Mouse (Mus musculus): ENCODE data around the gene Cables2.

Gene Cables2

DNA sequence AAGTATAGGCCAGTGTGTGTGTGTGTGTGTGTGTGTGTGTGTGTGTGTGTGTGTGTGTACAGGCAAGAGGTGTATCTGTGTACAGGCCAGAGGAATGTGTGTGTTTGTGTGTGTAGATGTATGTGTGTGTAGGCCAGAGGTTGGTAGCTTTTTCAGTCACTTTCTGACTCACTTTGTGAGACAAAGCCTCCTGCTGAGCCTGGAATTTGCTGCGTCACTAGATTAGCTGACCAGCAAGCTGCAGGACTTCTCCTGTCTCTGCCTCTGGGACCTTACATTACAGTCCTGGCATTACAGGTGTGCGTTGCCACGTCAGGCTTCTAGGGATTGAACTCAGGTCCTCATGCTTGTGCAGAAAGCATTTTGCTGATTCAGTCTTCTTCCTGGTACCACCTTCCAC lies 21.5 kb downstream of the Cables2 start:
- DNase-seq: no peak

DNA sequence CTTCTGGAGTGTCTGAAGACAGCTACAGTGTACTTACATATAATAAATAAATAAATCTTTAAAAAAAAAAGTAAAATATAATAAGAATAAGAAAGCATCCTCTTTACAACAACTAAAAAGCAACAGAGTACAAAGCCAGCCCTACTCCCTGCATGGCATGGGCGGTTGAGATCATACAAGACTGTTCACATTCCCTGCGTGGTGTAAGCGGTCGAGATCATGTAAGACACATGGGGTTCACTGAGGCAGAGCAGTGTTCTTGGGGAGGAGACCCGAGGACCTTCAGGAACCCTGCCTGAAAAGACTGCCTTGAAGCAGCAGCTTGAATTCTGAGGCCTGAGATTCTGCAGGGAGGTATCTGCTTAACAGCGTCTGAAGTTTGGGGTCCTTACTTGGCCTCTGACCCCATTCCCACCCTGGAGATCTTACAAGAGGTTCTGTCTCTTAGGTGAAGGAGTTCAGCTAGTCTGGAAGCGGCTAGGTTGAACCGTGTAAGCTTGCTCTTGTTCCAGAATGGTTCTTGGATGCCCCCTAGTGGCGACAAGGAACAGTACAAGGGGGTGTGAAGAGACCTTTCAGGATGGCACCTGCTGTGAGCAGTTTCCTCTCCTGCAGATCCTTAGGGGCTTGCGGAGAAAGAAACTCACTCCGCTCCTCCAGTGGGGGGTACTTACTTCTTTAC lies 22.2 kb downstream of the Cables2 start:
- DNase-seq: peak; percentile 83

DNA sequence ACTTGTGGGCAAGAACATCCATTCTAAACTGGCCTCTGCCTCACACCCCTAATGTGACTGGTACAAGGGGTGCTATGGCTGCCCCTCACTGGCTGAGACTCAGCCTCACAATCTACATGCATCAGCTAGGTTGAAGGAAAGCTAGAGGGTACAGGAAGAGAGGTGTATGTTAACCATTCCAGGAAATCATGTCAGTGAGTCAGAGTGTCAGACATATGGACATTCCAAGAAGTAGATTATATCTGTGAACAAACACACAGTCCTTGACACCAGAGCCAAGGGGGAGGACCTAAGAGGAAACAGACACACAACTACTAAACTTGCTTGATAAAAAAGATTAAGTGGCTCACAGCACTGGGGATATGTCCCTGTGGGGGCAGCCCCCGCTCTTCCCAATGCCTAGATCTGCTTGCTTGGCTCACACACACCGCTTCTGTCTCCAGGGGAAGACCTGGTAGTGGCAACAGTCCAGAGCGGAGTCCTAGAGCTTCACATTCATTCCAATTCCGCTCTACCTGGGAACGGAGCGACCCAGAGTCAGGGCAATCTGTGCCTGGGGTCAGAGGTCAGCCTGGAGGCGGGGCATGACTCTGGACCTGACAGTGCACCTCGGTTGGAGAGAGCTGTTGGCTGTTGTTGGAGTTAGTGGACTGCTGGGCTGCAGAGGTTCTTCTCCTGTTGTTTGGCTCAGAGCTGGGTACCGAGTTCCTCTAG lies 24.2 kb downstream of the Cables2 start:
- no peak for DNase-seq

DNA sequence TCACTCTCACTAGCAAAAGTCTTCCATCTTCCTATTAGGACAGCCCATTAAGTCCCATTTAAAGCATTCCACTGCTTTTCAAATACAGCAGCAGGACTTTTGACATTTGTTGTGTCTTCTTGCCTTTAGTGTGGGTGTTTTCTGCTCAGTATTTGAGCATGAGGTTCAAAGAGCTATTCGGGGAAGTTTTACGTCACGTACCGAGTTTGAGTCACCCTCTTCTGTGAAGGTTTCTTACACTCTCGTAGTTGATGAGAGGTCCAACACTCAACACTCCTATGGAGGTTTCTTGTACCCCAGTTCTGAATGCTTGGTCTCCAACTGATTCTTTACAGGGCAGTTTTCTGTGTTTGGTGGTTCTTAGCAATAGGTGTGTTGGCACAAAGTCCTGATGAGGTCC lies 25.4 kb downstream of the Cables2 start:
- DNase-seq: no peak

DNA sequence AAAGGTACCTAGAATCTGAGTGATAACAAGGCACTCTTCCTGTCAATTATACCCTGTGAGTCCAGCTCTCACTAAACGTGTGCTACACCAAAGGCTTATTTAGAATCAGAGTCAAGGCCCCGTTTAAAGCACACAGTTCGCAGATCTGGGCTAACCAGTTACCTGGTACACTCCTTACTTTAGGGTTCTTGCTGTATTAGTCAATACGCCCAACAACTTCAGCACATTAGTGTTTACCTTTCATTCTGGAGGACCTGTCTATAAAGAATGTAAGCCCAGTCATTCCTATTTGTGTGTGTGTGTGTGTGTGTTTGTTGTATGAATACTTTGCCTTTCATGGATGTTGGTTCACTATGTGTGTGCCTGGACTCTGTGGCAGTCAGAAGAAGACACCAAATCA lies 30.2 kb downstream of the Cables2 start:
- no peak for DNase-seq

DNA sequence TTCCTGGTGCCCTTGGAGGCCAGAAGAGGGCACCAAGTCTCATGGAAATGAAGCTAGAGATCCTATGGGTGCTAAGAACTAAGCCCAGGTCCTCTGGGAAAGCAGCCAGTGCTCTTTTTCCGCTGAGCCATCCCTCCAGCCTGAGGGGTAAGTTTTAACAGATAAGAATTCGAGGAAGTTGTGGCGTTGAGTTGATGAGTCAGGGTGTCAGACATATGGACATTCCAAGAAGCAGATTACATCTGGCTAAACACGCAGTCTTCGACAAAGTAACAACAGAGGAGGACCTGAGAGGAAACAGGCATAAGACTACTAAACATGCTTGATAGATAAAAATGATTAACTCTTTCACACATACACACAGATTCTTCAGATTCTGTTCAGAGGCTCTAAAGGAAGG lies 34.7 kb downstream of the Cables2 start:
- DNase-seq: no peak

DNA sequence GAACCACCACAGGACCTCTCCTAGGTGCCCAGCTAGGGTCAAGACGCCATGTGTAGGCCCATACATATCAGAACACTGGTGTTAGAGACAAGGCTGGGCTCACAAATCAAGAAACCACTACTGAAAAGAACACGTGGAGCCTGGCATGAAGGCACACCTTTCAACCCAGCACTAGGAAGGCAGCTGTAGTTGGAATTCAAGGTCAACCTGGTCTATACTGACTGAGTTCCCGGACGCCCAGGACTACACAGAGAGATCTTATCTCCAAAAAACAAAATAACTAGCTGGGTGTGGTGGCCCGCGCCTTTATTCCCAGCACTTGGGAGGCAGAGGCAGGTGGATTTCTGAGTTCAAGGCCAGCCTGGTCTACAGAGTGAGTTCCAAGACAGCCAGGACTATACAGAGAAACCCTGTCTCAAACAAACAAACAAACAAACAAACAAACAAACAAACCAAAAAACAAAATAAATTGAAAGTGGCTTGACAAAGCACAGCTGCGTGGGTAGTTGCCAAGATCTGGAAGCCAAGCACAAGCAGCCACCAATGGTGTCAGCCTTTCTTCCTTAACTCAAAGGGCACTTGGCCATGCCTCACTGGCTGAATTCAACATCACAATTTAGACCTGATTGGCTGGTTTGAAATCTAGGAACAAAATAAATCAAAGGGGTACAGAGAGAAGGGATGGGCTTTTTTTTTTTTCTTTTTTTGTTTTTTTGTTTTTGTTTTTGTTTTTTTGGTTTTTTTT lies 35.5 kb downstream of the Cables2 start:
- no peak for DNase-seq

DNA sequence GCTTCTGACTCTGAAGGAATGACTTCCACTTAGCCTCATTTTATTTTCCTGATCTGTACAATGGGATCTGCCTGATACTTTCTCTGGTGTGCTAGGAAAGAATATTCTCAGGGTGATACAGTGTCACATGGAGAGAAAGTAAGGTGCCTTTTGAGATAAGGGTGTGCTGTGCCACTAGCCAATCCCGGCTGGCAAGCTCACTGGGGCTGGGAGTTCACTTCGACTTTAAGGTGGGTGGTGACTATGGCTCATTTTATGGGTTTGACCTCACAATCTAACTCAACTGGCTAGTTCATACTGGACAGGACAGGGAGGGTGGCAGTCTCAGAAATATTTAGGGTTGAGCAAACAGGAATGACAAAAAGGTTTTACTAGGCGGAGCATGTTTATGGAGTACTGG lies 36.4 kb downstream of the Cables2 start:
- no peak for DNase-seq

DNA sequence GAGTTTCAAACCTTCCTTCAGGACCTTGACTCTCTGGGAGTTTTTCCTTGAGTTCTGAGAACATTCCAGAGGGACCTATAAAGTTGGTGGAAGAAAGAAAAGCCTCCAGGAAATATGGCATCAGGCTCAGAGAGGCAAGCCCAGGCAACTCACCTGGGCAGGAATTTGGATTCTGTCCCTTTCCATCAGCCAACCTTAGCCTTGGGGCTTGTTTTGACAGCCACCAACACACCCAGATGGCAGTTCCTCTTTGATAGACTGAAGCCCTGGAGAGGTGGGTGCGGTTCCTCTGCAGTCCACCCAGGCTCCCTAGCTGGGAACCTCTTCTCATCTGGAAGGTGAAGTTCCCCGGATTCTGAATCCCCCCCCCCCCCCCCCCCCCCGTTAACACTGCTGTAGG lies 36.8 kb downstream of the Cables2 start:
- no peak for DNase-seq

DNA sequence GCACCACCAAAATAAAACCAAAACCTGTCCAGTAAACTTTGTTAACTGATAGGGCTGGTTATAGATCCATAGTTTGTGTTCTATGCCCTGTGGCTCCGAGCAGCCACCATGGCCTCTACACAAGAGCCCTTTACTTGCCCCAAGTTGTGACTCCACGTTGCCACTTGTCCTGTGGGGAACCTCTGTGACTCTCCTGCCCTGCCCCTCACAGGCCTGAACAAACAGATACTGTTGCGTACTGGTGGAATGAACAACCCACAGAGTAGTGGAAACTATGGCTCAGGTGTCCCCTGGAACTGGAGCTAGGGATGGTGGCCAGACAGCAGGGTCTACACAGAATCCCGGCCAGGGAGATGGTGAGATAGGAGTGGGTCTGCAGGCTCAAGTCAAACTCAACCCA lies 37.5 kb downstream of the Cables2 start:
- DNase-seq: no peak

DNA sequence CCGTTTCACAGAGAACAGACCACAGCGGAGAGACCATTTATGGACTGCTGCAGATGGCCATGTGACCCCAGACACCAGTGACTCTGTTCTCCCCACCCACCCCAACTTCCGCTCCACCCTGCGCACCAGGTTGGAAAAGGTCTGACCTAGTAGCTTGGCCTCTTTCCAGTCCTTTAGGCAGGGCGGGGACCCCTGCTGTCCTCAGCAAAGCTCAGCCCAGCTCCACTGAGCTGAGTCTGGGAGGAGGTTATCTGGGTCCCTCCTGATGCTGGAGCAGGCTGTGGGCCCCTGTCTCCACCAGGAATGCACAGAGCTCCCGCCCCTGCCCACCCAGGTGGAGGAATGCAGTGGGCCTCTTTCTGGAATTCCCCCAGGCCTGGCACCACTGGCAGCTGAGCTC lies 38.3 kb downstream of the Cables2 start:
- no peak for DNase-seq

DNA sequence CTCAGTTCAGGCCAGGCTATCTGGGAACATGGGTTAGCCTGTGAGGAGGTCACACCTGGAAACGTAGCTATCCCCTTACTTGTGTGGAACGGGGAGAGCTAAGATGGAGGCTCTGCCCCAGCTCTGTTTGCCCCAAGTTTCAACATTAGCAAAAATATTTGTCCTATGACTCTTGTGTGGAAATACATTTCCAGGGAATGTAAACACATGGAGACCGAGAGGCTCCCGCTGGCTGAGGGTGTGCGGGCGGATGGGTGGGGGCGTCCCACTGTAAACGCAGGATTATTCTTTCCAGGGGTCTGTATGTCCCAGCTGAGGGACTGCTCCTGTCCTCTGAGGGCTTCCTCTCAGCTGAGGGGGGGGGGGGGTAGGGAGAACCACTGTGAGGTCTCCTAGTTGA lies 38.9 kb downstream of the Cables2 start:
- no peak for DNase-seq

DNA sequence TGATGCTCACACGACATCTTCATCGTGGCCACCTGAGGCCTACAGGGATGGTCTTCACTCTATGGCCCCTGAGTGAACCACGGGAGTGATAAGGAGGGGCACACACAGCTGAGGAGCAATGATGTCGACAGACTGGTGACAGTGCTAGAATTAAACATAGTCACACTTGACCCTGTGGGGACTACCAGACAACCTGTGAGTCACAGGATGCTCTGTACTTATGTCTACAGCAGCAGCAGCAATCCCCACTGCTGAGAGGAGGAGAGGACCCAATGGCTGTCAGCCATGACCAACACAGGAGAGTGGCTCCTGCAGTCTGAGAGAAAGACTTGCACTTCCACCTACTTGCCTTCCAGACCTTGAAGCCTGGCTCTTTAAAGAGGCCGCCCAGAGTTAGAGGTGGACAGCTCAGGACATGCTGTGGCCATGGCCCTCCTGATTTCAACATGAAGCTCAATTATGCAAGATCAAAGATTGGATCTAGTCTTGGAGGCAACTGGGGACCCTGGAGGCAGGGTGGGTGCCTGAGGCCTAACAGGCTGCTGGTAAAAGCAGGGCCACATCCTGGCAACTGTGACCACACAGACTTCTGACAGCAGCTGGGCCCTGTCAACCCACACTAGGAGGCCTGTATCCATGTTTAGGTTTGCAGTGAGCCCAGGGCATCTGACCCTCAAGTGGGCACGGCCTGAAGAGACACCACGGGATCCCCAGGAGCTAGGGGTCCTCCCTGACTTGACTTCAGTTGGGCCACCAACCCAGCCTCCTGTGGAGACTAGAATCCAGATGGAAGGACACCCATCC lies 40.0 kb downstream of the Cables2 start:
- no peak for DNase-seq

DNA sequence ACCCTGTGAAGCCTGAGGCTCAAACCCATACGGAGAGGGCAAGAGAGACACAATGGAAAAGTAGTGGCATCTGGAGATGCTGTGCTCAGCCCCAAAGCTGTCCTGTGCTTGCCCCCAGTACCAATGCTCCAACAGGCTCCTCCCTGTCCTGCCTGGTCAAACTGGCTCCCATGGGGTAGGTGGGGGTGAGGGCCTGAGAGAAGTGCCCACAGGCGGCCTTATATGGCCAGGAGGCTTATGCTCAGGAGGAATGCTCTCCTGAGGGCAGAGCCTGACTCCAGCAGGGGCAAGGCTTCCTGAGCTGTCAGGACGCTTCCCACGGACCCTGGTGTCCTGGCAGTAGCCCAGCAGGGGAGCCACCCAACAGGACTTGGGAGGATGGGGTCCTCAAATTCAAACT lies 42.8 kb downstream of the Cables2 start:
- no peak for DNase-seq

DNA sequence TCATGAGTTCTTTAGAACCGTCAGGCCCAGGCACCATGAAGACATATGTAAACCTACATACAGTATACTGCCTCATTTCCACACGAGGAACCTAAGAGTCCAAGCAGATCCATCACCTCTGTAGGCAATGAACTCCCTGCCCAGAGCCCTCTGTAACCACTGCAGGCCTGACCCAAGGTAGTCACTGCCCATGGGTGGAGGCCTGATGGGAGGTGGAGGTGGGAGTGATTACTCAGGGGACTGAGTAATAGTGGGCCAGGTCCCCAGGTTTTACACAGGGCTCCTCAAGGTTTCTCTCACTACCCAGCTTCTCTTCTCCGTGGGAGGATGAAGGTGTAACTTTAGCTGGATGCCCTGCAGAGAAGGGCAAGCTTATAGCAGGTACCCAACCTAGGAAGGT lies 44.2 kb downstream of the Cables2 start:
- DNase-seq: no peak

DNA sequence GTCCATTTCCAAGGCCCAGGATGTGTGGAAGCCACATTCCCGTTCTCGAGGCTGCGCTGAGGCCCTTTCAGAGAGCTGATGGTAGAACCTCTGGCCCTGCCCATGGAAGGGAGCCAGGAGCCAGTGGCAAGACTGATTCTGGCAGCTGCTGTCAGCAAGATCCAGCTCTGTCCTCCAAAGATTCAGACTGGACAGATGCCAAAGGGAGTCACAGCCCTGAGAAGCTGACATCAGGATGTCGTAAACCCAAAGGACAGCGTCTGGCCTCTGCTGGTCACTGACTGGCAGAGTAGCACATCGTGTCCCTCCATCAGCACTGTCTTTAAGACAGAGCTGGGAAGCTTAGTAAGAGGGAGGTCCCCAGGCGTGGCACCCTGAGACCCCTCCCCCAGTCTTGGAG lies 44.7 kb downstream of the Cables2 start:
- DNase-seq: no peak

DNA sequence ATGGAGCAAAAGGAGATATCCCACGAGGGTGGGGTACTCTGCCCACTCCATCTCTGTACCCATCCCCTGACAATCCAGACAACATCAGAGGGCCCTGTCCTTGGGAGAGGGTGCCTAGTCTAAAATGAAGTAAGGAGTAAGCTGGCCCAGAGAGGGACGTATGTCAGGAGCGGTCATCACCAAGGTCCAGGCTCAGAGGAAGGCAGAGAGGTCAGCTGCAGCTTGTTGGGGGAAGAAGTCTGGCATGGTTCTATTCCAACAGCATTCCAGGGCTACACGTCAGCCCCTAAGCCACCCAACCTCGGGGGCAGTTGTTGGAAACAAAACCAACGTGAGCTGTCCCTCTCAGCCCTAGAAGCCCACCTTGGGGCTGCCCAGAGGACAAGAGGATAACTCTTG lies 45.2 kb downstream of the Cables2 start:
- no peak for DNase-seq

DNA sequence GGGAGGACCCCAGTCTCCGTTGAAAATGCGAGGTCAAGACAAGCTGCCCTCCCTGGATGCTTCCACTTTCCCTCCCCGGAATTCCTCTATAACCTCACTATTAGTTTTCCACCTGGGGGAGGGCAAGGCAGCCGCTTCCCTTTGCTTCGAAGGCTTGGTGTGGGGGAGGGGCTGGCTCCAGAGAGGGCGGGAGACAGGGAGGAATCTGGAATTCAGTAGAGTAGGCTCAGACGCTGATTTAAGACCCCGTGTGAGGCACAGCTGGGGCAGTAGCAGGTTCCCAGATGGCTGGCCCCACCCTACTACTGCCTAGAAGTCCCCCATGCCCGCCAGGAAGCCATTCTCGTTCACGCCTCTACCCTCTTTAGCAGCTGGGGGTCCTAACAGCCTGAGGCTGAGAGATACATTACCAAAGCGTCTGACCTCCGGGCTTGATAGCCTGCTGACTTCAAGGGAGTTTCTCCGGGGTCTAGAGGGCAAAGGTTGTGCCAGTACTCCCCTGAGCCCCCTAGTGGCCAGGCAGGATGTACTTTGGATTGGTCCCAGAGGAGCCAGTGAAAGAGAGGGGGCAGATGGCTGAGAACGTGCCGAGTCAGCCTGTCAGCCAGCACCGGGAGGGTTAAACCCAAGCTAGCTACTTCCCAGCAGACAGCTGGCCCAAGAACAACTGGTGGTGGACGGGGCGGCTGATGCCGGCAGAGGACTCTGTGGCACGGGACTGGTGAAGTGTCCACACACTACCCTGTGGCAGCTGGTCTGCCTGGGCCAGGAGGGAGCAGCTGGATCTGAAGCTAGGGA lies 45.8 kb downstream of the Cables2 start:
- peak; percentile 83 for DNase-seq

DNA sequence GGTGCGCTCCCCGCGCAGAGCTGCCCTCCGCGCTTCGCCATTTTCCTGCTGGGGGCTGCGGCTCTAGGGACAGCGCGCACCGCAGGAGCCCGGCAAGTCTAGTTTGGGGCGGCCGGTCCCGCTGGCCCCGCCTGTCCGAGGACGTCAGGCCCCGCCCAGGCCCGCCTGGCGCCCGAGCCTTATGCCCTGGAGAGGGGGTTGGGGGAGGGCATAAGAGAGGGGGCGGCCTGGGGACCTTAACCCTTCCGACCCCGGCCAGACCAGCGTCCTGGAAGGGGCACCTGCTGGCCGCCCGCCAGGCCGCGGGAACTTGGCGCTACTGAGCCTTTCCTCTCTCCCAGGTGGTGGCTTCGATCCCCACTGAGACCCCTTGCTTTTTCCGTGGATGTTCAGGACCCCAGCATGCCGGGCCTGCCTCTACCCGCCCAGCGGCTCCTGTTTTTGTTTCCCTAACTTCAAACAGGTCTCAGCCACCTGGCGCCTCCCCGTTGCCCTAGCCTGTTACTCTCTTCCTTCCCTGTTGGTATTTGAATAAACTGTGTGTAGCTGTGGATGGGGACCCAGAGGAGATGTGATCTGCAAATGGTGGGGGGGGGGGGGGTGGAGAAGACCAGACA lies 47.4 kb downstream of the Cables2 start, which contains the start of gene Lama5:
Gene Lama5 (minus strand): TSS at position 98 of the 617 bp plus-strand sequence.
- DNase-seq: peak; percentile 49

DNA sequence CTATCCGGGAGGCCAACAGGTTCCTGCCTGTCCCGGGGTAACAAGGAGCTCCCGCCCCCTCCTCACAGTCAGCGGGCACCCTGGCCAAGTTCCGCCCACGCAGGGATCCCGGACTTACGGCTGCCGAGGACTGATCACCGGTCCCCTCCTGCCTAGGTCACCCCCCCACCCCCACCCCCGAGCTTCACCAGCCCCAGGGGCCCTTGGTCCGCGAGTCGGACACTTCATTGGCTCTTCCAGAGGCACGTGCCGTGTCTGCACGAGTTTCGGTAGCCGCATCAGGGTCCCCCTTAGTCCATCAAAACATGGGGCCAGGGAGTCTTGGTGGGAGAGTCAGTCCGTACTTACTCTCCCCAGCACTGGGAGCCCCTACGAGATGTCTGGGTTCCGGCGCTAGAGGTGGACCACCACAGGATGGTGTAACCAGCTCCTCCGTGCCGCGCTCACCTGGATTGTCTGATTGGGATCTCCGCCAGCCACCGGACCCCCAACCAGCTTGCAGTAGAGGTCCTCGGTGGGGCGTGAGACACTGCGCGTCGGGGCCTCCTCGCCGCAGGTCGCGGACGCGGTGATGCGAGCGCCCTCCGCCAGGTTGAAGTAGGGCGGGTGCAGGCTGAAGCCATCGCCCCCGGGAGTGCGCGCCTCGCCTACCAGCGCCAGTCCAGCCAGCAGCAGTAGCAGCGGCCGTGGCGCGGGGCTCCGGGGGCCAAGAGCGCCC lies 48.1 kb downstream of the Cables2 start:
- peak; percentile 56 for DNase-seq

DNA sequence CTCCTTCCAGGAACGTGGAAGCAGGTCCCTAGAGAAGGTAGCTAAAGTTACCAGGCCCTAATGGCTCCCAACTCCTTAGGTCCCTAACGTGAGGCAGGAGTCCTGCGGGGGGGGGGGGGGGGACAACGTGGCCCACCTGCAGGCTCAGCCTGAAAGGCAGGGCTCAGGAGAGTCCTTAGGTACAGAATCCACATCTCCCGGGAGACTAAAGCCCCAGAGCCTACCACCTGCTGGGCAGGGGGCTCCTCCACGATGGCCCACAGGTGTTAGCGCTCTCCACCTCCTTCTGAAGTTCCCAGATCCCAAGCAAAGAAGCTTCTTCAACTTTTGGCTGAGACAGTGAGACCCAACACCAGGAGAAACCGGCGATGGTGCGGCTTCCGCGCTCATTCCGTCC lies 48.7 kb downstream of the Cables2 start:
- no peak for DNase-seq
